Mouse (Mus musculus): ENCODE data around the gene Tsc22d1. TPM values are rescaled to one million over a fixed set of nuclear protein-coding genes. Genes with fewer than 3 reads are reported as not detected.

Tsc22d1 gene
- polyA plus RNA-seq, 1 experiment from 2014 or later = 547 TPM

DNA sequence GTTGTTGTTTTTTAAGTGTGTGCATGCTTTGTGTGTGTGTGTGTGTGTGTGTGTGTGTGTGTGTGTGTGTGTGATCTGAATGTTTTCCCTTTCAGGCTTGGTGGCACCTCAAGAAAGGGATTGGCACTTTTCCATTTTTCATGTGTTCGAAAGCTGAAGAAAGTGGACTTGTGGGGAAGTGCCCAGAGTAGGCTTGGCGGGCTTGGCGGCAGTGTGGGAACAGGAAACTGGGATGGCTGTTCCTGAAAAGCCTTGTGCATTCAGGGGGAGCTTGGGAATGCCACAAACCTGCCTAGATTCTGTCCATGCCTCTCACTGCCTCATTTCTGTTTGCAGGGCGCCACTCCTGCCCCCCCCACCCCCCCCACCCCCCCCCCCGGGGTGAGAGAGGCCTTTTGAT, 39.9 kb downstream of the Tsc22d1 start:
- no peak for ATAC-seq (ENCODE audit: low FRiP score)
- Histone ChIP-seq H3K4me2 (replicated peaks; ENCODE audit: low read depth, low read length) (no peak overlapping the region), H3K36me3 (ENCODE audit: control insufficient read depth, insufficient read depth, low read length) (no peaks in the 10 kb centered on the region), H3K4me1 (replicated peaks; ENCODE audit: control insufficient read depth, insufficient read depth, low read length) (no peaks in the 10 kb centered on the region; the same call in 1 of the 2 replicates), H3K27me3 (ENCODE audit: control insufficient read depth, insufficient read depth, low read length) (no peaks in the 10 kb centered on the region), H3K9me3 (ENCODE audit: control insufficient read depth, low read length) (no peaks in the 10 kb centered on the region), H3K27ac (ENCODE audit: low read depth, low read length) (no peak overlapping the region), H3K9ac (ENCODE audit: low read depth, low read length) (no peak overlapping the region), H3K4me3 (ENCODE audit: low read depth, low read length) (no peak overlapping the region)
- 67% methylated on average over 5 of the region's 5 CpGs for whole genome bisulfite sequencing
- DNase-seq (ENCODE audit: low spot score) = no peak

DNA sequence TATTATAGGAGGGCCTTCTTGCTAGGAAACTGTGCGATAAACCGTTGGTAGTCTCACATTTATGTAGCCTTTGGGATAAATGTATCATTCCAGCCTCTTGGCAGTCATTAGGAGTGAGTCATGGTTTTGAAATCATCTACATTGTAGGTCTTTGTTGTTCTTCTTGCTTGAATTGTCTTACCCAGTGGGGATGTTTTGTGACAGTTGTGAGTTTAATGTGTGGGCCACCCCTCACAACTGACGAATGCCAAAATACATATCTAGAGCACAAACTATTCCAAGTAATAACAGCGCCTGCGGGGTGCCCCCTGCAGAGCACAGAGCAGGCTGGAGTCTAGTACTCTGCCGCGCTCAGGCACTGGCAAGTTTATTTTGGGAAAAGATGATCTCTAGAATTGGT, 40.4 kb downstream of the Tsc22d1 start:
- ATAC-seq (ENCODE audit: low FRiP score) = no peak
- H3K9me3 ChIP-seq (ENCODE audit: control insufficient read depth, low read length) = no peaks in the 10 kb centered on the region
- no peak overlapping the region for H3K4me3 ChIP-seq (ENCODE audit: low read depth, low read length)
- no peaks in the 10 kb centered on the region for H3K27me3 ChIP-seq (ENCODE audit: control insufficient read depth, insufficient read depth, low read length)
- H3K4me1 ChIP-seq (replicated peaks; ENCODE audit: control insufficient read depth, insufficient read depth, low read length) = no peaks in the 10 kb centered on the region; the same call in 1 of the 2 replicates
- no peak overlapping the region for H3K4me2 ChIP-seq (replicated peaks; ENCODE audit: low read depth, low read length)
- H3K9ac ChIP-seq (ENCODE audit: low read depth, low read length) = no peak overlapping the region
- DNase-seq (ENCODE audit: low spot score) = no peak
- H3K36me3 ChIP-seq (ENCODE audit: control insufficient read depth, insufficient read depth, low read length) = no peaks in the 10 kb centered on the region
- no peak overlapping the region for H3K27ac ChIP-seq (ENCODE audit: low read depth, low read length)
- WGBS = 78% methylated on average over 7 of the region's 7 CpGs

DNA sequence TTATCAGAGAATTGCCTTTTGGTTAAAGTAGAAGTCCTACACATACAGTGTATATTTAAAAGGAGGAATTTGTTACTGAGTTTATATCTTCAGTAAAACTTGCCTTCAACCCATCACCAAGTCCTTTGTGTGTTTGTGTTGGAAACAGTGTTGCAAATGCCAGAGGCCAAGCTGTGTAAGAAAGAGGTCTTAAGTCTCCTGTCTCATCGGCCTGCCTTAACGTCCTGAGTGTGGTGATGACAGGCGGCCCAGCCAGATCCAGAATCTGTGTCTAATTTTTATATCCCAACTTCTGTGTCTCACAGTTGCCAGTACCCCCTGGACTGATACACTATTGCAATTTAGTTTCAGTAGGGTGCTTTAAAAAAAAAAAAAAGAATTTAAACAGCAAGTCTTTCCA, 42.9 kb downstream of the Tsc22d1 start:
- DNase-seq (ENCODE audit: low spot score) = no peak
- Histone ChIP-seq H3K4me3 (ENCODE audit: low read depth, low read length) (no peak overlapping the region), H3K27ac (ENCODE audit: low read depth, low read length) (no peak overlapping the region), H3K27me3 (ENCODE audit: control insufficient read depth, insufficient read depth, low read length) (no peaks in the 10 kb centered on the region), H3K9me3 (ENCODE audit: control insufficient read depth, low read length) (no peaks in the 10 kb centered on the region), H3K36me3 (ENCODE audit: control insufficient read depth, insufficient read depth, low read length) (no peaks in the 10 kb centered on the region), H3K9ac (ENCODE audit: low read depth, low read length) (no peak overlapping the region), H3K4me1 (replicated peaks; ENCODE audit: control insufficient read depth, insufficient read depth, low read length) (no peaks in the 10 kb centered on the region; the same call in 1 of the 2 replicates), H3K4me2 (replicated peaks; ENCODE audit: low read depth, low read length) (no peak overlapping the region)
- 84% methylated on average over 3 of the region's 3 CpGs for WGBS
- ATAC-seq (ENCODE audit: low FRiP score) = no peak

- no peaks in the 10 kb centered on the region for H3K27me3 ChIP-seq (ENCODE audit: control insufficient read depth, insufficient read depth, low read length)
- no peak overlapping the region for H3K4me3 ChIP-seq (ENCODE audit: low read depth, low read length)
- H3K9ac ChIP-seq (ENCODE audit: low read depth, low read length) = no peak overlapping the region
- H3K9me3 ChIP-seq (ENCODE audit: control insufficient read depth, low read length) = no peaks in the 10 kb centered on the region
- no peaks in the 10 kb centered on the region for H3K4me1 ChIP-seq (replicated peaks; ENCODE audit: control insufficient read depth, insufficient read depth, low read length)
- ATAC-seq (ENCODE audit: low FRiP score) = no peak
- H3K36me3 ChIP-seq (ENCODE audit: control insufficient read depth, insufficient read depth, low read length) = no peaks in the 10 kb centered on the region
- 85% methylated on average over 7 of the region's 7 CpGs for WGBS
- DNase-seq (ENCODE audit: low spot score) = no peak
- H3K27ac ChIP-seq (ENCODE audit: low read depth, low read length) = no peak overlapping the region; the same call in 1 of the 2 replicates
- no peak overlapping the region for H3K4me2 ChIP-seq (replicated peaks; ENCODE audit: low read depth, low read length)
These were observed 45.4 kb downstream of the Tsc22d1 start for GRCm38 (mm10) chr14:76460181-76460580.

GRCm38 (mm10) chr14:76461182-76461775, 46.5 kb downstream of the Tsc22d1 start:
- Histone ChIP-seq H3K9me3 (ENCODE audit: control insufficient read depth, low read length) (no peaks in the 10 kb centered on the region), H3K4me2 (replicated peaks; ENCODE audit: low read depth, low read length) (no peak overlapping the region), H3K9ac (ENCODE audit: low read depth, low read length) (no peak overlapping the region), H3K27me3 (ENCODE audit: control insufficient read depth, insufficient read depth, low read length) (no peaks in the 10 kb centered on the region), H3K36me3 (ENCODE audit: control insufficient read depth, insufficient read depth, low read length) (no peaks in the 10 kb centered on the region), H3K4me3 (ENCODE audit: low read depth, low read length) (no peak overlapping the region), H3K27ac (ENCODE audit: low read depth, low read length) (0 out of 2 replicates have a peak overlapping the region, but pooled peaks have one; percentile 30), H3K4me1 (replicated peaks; ENCODE audit: control insufficient read depth, insufficient read depth, low read length) (no peaks in the 10 kb centered on the region)
- ATAC-seq (ENCODE audit: low FRiP score) (no peak; the same call in 1 of the 2 replicates), DNase-seq (ENCODE audit: low spot score) (no peak)
- WGBS = 74% methylated on average over 10 of the region's 10 CpGs

DNA sequence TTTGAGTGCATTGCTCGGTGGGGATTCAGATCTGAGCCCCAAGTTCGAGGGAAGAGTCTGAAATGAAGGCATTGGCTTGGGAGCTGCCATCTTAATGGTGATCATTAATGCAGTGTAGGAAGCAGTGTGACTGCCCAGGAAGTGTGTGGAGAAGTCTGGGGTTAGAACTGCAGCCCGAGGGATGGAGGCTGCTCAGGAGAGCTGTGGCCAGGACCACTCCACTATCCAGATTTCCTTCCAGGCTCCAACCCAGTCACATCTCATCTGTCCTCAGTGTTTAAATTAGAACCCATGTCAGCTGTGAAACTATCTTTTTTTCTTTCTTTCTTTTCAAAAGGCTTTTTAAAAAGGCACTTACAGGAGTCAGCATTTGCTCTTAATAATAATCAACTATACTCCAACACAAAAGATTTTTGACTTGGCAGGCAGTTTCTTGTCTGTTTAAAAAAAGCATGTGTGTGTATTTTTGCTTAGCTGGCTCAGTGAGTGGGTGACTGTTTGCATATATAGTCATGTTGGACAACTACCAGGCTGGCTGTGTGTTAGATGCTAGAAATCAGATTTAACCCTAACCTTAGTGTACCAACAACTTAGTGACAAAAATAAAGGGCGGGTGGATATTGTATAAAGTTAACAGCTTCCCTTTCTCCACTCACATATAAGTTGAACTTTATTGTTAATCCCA, 48.8 kb downstream of the Tsc22d1 start:
- H3K9me3 ChIP-seq (ENCODE audit: control insufficient read depth, low read length) = no peaks in the 10 kb centered on the region
- DNase-seq (ENCODE audit: low spot score) (no peak), ATAC-seq (ENCODE audit: low FRiP score) (no peak)
- H3K27ac ChIP-seq (ENCODE audit: low read depth, low read length) = no peak overlapping the region
- no peak overlapping the region for H3K9ac ChIP-seq (ENCODE audit: low read depth, low read length)
- H3K4me3 ChIP-seq (ENCODE audit: low read depth, low read length) = no peak overlapping the region
- WGBS = 88% methylated on average over 4 of the region's 4 CpGs
- H3K36me3 ChIP-seq (ENCODE audit: control insufficient read depth, insufficient read depth, low read length) = no peaks in the 10 kb centered on the region
- no peaks in the 10 kb centered on the region for H3K4me1 ChIP-seq (replicated peaks; ENCODE audit: control insufficient read depth, insufficient read depth, low read length)
- H3K27me3 ChIP-seq (ENCODE audit: control insufficient read depth, insufficient read depth, low read length) = no peaks in the 10 kb centered on the region
- H3K4me2 ChIP-seq (replicated peaks; ENCODE audit: low read depth, low read length) = no peak overlapping the region

DNA sequence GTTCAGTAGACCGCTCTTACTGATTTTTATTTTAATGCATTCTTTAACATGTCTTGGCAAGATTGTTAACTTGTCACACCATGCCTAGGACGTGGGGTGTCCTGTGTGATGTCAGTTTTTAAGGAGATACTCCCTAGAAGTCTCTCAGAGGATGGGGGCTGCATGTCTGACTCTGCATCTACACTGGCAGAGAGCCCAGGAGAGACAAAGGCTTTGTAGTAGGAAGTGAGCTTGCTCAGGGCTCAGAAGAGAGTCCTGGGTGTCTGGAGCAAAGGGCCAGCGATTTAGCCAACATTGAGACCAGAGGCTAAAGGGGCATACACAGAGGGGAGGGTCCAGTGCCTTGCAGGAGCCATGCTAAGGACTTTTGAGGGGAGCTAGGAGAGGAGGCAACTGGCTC, 50.2 kb downstream of the Tsc22d1 start:
- H3K9ac ChIP-seq (ENCODE audit: low read depth, low read length) = no peak overlapping the region
- no peak overlapping the region for H3K27ac ChIP-seq (ENCODE audit: low read depth, low read length)
- 82% methylated on average over 3 of the region's 3 CpGs for WGBS
- no peaks in the 10 kb centered on the region for H3K36me3 ChIP-seq (ENCODE audit: control insufficient read depth, insufficient read depth, low read length)
- no peak for ATAC-seq (ENCODE audit: low FRiP score)
- H3K27me3 ChIP-seq (ENCODE audit: control insufficient read depth, insufficient read depth, low read length) = no peaks in the 10 kb centered on the region
- no peak overlapping the region for H3K4me3 ChIP-seq (ENCODE audit: low read depth, low read length)
- DNase-seq (ENCODE audit: low spot score) = no peak
- H3K4me1 ChIP-seq (replicated peaks; ENCODE audit: control insufficient read depth, insufficient read depth, low read length) = no peaks in the 10 kb centered on the region
- no peak overlapping the region for H3K4me2 ChIP-seq (replicated peaks; ENCODE audit: low read depth, low read length)
- H3K9me3 ChIP-seq (ENCODE audit: control insufficient read depth, low read length) = no peaks in the 10 kb centered on the region

DNA sequence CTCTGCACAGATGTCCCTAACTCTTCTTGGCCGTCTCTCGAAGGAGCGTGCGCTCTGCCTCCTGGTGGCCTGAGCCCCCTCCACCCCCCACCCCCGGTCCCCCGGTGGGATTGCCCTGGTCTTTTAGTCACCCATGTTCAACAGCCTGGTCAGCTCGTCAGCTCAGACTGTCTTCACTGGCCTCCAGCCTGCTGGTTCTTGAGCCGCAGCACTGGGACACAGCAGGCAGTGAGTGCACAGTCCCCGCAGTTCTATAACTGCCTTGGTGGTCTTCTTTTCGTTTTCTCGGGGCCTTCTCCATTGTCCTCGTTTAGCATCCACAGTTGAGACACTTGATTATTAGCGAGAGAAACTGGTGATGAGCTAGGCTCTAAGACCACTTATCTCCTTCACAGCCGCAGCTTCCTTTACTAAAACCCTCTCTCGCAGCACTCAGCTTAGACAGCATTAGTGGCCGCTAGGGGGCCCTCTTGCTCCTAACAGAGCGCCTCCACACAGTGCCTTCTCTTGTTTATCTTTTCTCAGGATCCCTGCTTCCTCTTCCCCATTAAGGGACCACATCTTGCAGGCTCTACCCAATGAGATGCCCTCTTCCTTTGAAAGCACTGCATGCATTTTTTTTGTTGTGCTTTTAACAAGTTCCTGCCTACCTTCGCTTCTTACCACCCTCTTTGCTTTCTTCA, 52.0 kb downstream of the Tsc22d1 start:
- Histone ChIP-seq H3K9me3 (ENCODE audit: control insufficient read depth, low read length) (no peaks in the 10 kb centered on the region), H3K27ac (ENCODE audit: low read depth, low read length) (no peak overlapping the region; the same call in 1 of the 2 replicates), H3K4me2 (replicated peaks; ENCODE audit: low read depth, low read length) (no peak overlapping the region), H3K4me3 (ENCODE audit: low read depth, low read length) (no peak overlapping the region), H3K9ac (ENCODE audit: low read depth, low read length) (no peak overlapping the region), H3K36me3 (ENCODE audit: control insufficient read depth, insufficient read depth, low read length) (no peaks in the 10 kb centered on the region), H3K27me3 (ENCODE audit: control insufficient read depth, insufficient read depth, low read length) (no peaks in the 10 kb centered on the region), H3K4me1 (replicated peaks; ENCODE audit: control insufficient read depth, insufficient read depth, low read length) (no peaks in the 10 kb centered on the region)
- WGBS = 19% methylated on average over 18 of the region's 18 CpGs
- ATAC-seq (ENCODE audit: low FRiP score) (peak; percentile 80; the same call in 1 of the 2 replicates), DNase-seq (ENCODE audit: low spot score) (peak; percentile 87)
